Comparison of ENCODE assay signal across 8 mouse cellular contexts in genomic region chr7:75642178-75642777, GRCm38 (mm10).
A peak's percentile ranks its signal among the peaks of the same experiment; 100 is the strongest.
DNase-seq lines count a peak whose midpoint lies in the region; ATAC-seq and TF ChIP-seq lines count a peak whose summit lies in the region.

No protein-coding gene starts in this region.

- TF ChIP-seq CTCF in liver, embryonic 14.5 days (IDR thresholded peaks at IDR 0.05; ENCODE audit: low read depth) = no peak

- H3K9ac ChIP-seq in embryonic facial prominence, embryonic 11.5 days (replicated peaks; ENCODE audit: low read length) = 0 out of 2 replicates have a peak overlapping the region, but pooled peaks have one; percentile 5
- H3K9ac ChIP-seq in liver, embryonic 14.5 days (replicated peaks) = no peak overlapping the region
- H3K9ac ChIP-seq in neural tube, embryonic 13.5 days = peak overlapping the region; percentile 63

- no peaks in the 10 kb centered on the region for H3K27me3 ChIP-seq in embryonic facial prominence, embryonic 11.5 days (ENCODE audit: control insufficient read depth, insufficient read depth, low read length)
- H3K27me3 ChIP-seq in liver, embryonic 14.5 days (ENCODE audit: control insufficient read depth, insufficient read depth, low read length) = no peaks in the 10 kb centered on the region
- no peaks in the 10 kb centered on the region for H3K27me3 ChIP-seq in neural tube, embryonic 13.5 days

- H3K4me1 ChIP-seq in embryonic facial prominence, embryonic 11.5 days (ENCODE audit: control insufficient read depth, insufficient read depth, low read length) = peaks cover 3% of the 10 kb centered on the region; the same call in 1 of the 2 replicates
- H3K4me1 ChIP-seq in liver, embryonic 14.5 days (replicated peaks; ENCODE audit: control insufficient read depth in 2 of 2, insufficient read depth in 2 of 2, low read length in 1 of 2) = peaks cover 8 to 16% of the 10 kb centered on the region in 2 experiments
- H3K4me1 ChIP-seq in neural tube, embryonic 13.5 days (replicated peaks) = peaks cover 43% of the 10 kb centered on the region

- H3K9me3 ChIP-seq in embryonic facial prominence, embryonic 11.5 days (replicated peaks; ENCODE audit: control insufficient read depth, low read length) = no peaks in the 10 kb centered on the region
- no peaks in the 10 kb centered on the region for H3K9me3 ChIP-seq in liver, embryonic 14.5 days (ENCODE audit: control insufficient read depth, low read length)
- no peaks in the 10 kb centered on the region for H3K9me3 ChIP-seq in neural tube, embryonic 13.5 days

- peak; percentile 27 to 42 for DNase-seq in cerebellum, postnatal 10 days
- DNase-seq in embryonic facial prominence, embryonic 11.5 days (ENCODE audit: low spot score) = peak; percentile 82
- peak; percentile 77 for DNase-seq in heart, adult 8-10 months (ENCODE audit: low spot score)
- DNase-seq in kidney, adult 18-20 months = peak; percentile 59
- no peak for DNase-seq in liver, embryonic 14.5 days (ENCODE audit: low read depth in 3 of 3, low spot score in 3 of 3)
- no peak for DNase-seq in spleen, postnatal 10 days (ENCODE audit: low spot score in 2 of 2)

- H3K27ac ChIP-seq in embryonic facial prominence, embryonic 11.5 days (replicated peaks; ENCODE audit: low read depth, low read length) = peak overlapping the region; percentile 43; the same call in 1 of the 2 replicates
- H3K27ac ChIP-seq in liver, embryonic 14.5 days = no peak overlapping the region
- H3K27ac ChIP-seq in neural tube, embryonic 13.5 days (replicated peaks) = peak overlapping the region; percentile 64

- ATAC-seq in cerebellum, adult (ENCODE audit: insufficient number of reproducible peaks, low FRiP score, low TSS enrichment) = no peak
- peak; percentile 72; the same call in 1 of the 2 replicates for ATAC-seq in embryonic facial prominence, embryonic 11.5 days (replicated peaks; ENCODE audit: insufficient number of reproducible peaks, low FRiP score, low TSS enrichment, low read depth)
- peak; percentile 44; the same call in 1 of the 2 replicates for ATAC-seq in liver, embryonic 14.5 days (ENCODE audit: insufficient read depth)
- peak; percentile 83 for ATAC-seq in neural tube, embryonic 13.5 days (ENCODE audit: low read depth)

- H3K4me3 ChIP-seq in embryonic facial prominence, embryonic 11.5 days (ENCODE audit: low read depth, low read length) = no peak overlapping the region; the same call in 1 of the 2 replicates
- 0 out of 4 replicates have a peak overlapping the region, but pooled peaks of 1 of the 2 experiments have one; percentile 0 for H3K4me3 ChIP-seq in liver, embryonic 14.5 days (ENCODE audit: insufficient read depth in 1 of 2, low read depth in 2 of 2, low read length in 2 of 2)
- peak overlapping the region; percentile 28 for H3K4me3 ChIP-seq in neural tube, embryonic 13.5 days

- 4% methylated on average over 9 of the region's 9 CpGs for WGBS in embryonic facial prominence, embryonic 11.5 days
- WGBS in liver, embryonic 14.5 days (ENCODE audit: insufficient replicate concordance) = 19% methylated on average over 9 of the region's 9 CpGs
- under 1% methylated on average over 9 of the region's 9 CpGs for WGBS in neural tube, embryonic 13.5 days

- peak overlapping the region; percentile 36 for H3K4me2 ChIP-seq in embryonic facial prominence, embryonic 11.5 days (ENCODE audit: low read depth, low read length)
- peak overlapping the region; percentile 37 for H3K4me2 ChIP-seq in liver, embryonic 14.5 days (ENCODE audit: low read depth)
- H3K4me2 ChIP-seq in neural tube, embryonic 13.5 days = peak overlapping the region; percentile 51

- H3K36me3 ChIP-seq in embryonic facial prominence, embryonic 11.5 days (replicated peaks; ENCODE audit: control insufficient read depth, insufficient read depth, low read depth, low read length) = no peaks in the 10 kb centered on the region
- H3K36me3 ChIP-seq in liver, embryonic 14.5 days (replicated peaks; ENCODE audit: control insufficient read depth, insufficient read depth, low read depth) = no peaks in the 10 kb centered on the region; the same call in 1 of the 2 replicates
- H3K36me3 ChIP-seq in neural tube, embryonic 13.5 days = no peaks in the 10 kb centered on the region

- TF ChIP-seq EP300 in liver, embryonic 14.5 days (IDR thresholded peaks at IDR 0.05; ENCODE audit: low read depth) = no peak

Comparison
In these comparisons a context has a peak if more than half of its experiments do, and no peak if none do; other contexts are left out.
1. DNase-seq: peak in cerebellum, postnatal 10 days (2 of 2), embryonic facial prominence, embryonic 11.5 days (single experiment), heart, adult 8-10 months (single experiment) and kidney, adult 18-20 months (single experiment); none in liver, embryonic 14.5 days (0 of 3) and spleen, postnatal 10 days (0 of 2).
2. Peak in every context shown above with its lines, with median percentiles within 50 percentile points of each other: H3K4me2 ChIP-seq.